Mouse (Mus musculus): Measurements from ENCODE around the gene Cwh43. TPM values are rescaled to one million over a fixed set of nuclear protein-coding genes. Genes with fewer than 3 reads are reported as not detected.

Cwh43 gene
- polyA plus RNA-seq, 1 experiment from 2014 or later, result 0.06 TPM

DNA sequence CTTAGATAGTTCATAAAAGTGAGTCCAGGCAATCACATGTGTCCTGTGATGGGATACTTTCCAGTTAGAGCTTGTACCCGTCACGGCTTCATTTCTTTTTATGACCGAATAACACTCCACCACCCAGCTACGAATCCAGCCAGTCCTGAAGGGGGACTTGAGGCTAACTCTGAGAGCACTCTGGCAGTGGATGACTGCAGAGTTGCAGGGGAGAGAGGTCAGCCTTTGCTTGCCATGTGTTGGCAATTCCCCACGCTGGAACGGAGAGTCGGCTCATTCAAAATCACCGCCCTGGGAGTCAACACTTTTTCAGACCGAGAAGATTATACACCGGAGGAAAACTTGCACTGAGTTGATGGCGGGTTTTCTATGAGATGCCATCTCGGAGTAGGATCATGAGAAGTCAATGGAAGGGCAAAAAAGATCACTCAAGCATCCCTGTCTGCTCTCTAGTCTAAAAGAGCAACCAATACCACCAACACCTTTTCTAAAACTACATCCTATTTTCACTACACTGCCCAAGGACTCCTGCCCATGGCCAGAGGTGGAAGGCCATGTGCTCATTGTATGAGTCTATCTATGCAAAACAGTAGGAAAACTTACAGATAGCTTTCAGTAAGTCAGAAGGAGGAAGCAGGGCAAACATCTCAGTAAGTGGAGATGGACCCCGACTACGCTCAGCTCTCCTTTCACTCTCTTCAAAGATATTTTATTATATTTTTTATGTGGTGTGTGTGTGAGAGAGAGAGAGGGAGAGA lies 2.4 kb upstream of the Cwh43 start:
- WGBS, result 92% methylated on average over 14 of the region's 14 CpGs
- no peak for ATAC-seq (replicated peaks)
- no peak overlapping the region for H3K9ac ChIP-seq (replicated peaks)
- H3K27me3 ChIP-seq, result peaks cover 21% of the 10 kb centered on the region
- no peaks in the 10 kb centered on the region for H3K9me3 ChIP-seq
- H3K4me2 ChIP-seq (replicated peaks), result no peak overlapping the region
- H3K4me1 ChIP-seq, result peaks cover 17% of the 10 kb centered on the region
- no peaks in the 10 kb centered on the region for H3K36me3 ChIP-seq
- no peak overlapping the region for H3K4me3 ChIP-seq
- no peak overlapping the region for H3K27ac ChIP-seq (replicated peaks)

GRCm38 (mm10) chr5:73404790-73405189 lies 1.1 kb upstream of the Cwh43 start:
- H3K4me1 ChIP-seq, result peaks cover 17% of the 10 kb centered on the region
- H3K9me3 ChIP-seq, result no peaks in the 10 kb centered on the region
- WGBS, result 86% methylated on average over 6 of the region's 6 CpGs
- H3K27ac ChIP-seq (replicated peaks), result no peak overlapping the region
- H3K9ac ChIP-seq (replicated peaks), result no peak overlapping the region
- H3K4me3 ChIP-seq, result no peak overlapping the region
- peaks cover 21% of the 10 kb centered on the region for H3K27me3 ChIP-seq
- H3K4me2 ChIP-seq (replicated peaks), result no peak overlapping the region
- H3K36me3 ChIP-seq, result no peaks in the 10 kb centered on the region
- no peak for ATAC-seq (replicated peaks)

- Histone ChIP-seq H3K4me1 (peaks cover 10% of the 10 kb centered on the region), H3K4me2 (replicated peaks) (no peak overlapping the region), H3K27me3 (peaks cover 21% of the 10 kb centered on the region), H3K4me3 (no peak overlapping the region), H3K9me3 (no peaks in the 10 kb centered on the region), H3K9ac (replicated peaks) (no peak overlapping the region), H3K36me3 (no peaks in the 10 kb centered on the region), H3K27ac (replicated peaks) (no peak overlapping the region)
- ATAC-seq (replicated peaks), result no peak
- 40% methylated on average over 6 of the region's 6 CpGs for WGBS
Measured at GRCm38 (mm10) chr5:73406861-73407260, 986 bp downstream of the Cwh43 start.

DNA sequence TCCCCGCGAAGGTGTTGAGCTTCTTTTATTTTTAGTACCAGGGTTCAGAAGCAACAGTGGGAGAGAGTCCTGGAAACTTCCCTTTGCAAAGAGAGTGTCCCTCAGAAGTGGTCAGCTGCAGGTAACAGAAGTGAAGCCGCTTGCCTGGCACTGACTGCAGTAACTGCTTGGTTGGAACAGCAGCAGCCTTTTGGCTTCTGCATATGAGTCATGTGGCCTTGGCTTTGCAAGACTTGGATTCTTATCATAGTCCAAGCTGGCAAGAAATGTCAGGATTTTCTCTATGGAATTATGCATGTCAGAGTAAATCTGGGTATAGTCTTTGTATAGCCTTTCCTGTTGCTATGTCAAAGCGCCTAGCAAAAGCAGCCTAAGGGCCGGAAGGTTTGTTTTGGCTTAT lies 4.1 kb downstream of the Cwh43 start:
- no peak for ATAC-seq (replicated peaks)

GRCm38 (mm10) chr5:73411771-73412170 lies 5.9 kb downstream of the Cwh43 start:
- Histone ChIP-seq H3K9ac (replicated peaks) (no peak overlapping the region), H3K27me3 (0 out of 2 replicates have a peak, but pooled peaks cover 4% of the 10 kb centered on the region), H3K4me2 (replicated peaks) (no peak overlapping the region), H3K4me3 (no peak overlapping the region), H3K27ac (replicated peaks) (no peak overlapping the region), H3K36me3 (no peaks in the 10 kb centered on the region), H3K4me1 (no peaks in the 10 kb centered on the region), H3K9me3 (no peaks in the 10 kb centered on the region)
- 94% methylated on average over 5 of the region's 5 CpGs for WGBS
- no peak for ATAC-seq (replicated peaks)

More for the DNA sequence above, 4.1 kb downstream of the Cwh43 start:
- 82% methylated on average over 5 of the region's 5 CpGs for WGBS
- Histone ChIP-seq H3K9me3 (no peaks in the 10 kb centered on the region), H3K9ac (replicated peaks) (no peak overlapping the region), H3K4me3 (no peak overlapping the region), H3K4me1 (peaks cover 10% of the 10 kb centered on the region), H3K36me3 (no peaks in the 10 kb centered on the region), H3K27ac (replicated peaks) (no peak overlapping the region), H3K27me3 (peaks cover 17% of the 10 kb centered on the region), H3K4me2 (replicated peaks) (no peak overlapping the region)

- no peak overlapping the region for H3K27ac ChIP-seq (replicated peaks)
- 88% methylated on average over 10 of the region's 10 CpGs for WGBS
- H3K9me3 ChIP-seq, result no peaks in the 10 kb centered on the region
- H3K9ac ChIP-seq (replicated peaks), result no peak overlapping the region
- no peaks in the 10 kb centered on the region for H3K27me3 ChIP-seq
- H3K4me1 ChIP-seq, result no peaks in the 10 kb centered on the region
- H3K36me3 ChIP-seq, result no peaks in the 10 kb centered on the region
- ATAC-seq (replicated peaks), result no peak
- no peak overlapping the region for H3K4me3 ChIP-seq
- H3K4me2 ChIP-seq (replicated peaks), result no peak overlapping the region
Measured at GRCm38 (mm10) chr5:73414172-73414571, 8.3 kb downstream of the Cwh43 start.

DNA sequence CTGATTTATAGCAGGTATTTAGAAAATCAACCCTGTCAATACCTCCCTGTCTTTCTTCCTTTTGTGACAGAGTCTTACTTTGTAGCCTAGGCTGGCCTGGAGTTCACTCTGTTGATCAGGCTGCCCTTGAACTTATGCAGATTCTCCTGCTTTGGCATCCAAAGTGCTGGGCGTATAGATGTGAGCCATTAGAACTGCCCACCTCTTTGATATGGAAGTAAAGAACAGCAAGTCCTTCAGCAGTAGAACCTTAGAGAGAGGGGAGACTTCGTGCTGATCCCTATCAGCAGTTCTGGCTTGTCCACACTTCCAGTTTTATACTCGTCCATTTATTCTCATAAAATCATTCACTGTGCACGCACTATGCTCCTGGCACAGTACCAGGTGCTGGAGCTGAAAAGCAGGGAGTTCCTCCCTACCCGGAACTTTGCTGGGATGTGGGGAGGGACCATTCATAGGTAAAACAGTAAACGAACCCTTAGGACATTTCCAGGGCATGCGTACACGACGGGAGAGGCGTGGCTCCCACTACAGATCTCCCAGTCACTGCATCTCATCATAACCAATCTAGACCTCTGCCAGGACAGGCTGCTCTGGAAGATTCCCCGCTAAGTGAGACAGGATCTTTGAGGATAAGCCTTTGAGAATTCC lies 13.3 kb downstream of the Cwh43 start:
- Histone ChIP-seq H3K4me2 (replicated peaks) (no peak overlapping the region), H3K36me3 (no peaks in the 10 kb centered on the region), H3K9me3 (no peaks in the 10 kb centered on the region), H3K4me1 (no peaks in the 10 kb centered on the region), H3K27ac (replicated peaks) (no peak overlapping the region), H3K9ac (replicated peaks) (no peak overlapping the region), H3K4me3 (no peak overlapping the region), H3K27me3 (no peaks in the 10 kb centered on the region)
- 62% methylated on average over 11 of the region's 11 CpGs for WGBS
- no peak for ATAC-seq (replicated peaks)

- Histone ChIP-seq H3K4me1 (no peaks in the 10 kb centered on the region), H3K36me3 (no peaks in the 10 kb centered on the region), H3K27me3 (no peaks in the 10 kb centered on the region), H3K9ac (replicated peaks) (no peak overlapping the region), H3K4me3 (no peak overlapping the region), H3K4me2 (replicated peaks) (no peak overlapping the region), H3K27ac (replicated peaks) (no peak overlapping the region), H3K9me3 (no peaks in the 10 kb centered on the region)
- 46% methylated on average over 6 of the region's 6 CpGs for WGBS
- no peak for ATAC-seq (replicated peaks)
Measured at GRCm38 (mm10) chr5:73426824-73427223, 20.9 kb downstream of the Cwh43 start.

GRCm38 (mm10) chr5:73431581-73431980 lies 25.7 kb downstream of the Cwh43 start:
- ATAC-seq (replicated peaks), result peak; percentile 94
- 19% methylated on average over 14 of the region's 14 CpGs for WGBS
- Histone ChIP-seq H3K9ac (replicated peaks) (no peak overlapping the region), H3K27me3 (no peaks in the 10 kb centered on the region), H3K4me1 (no peaks in the 10 kb centered on the region), H3K4me3 (no peak overlapping the region), H3K36me3 (no peaks in the 10 kb centered on the region), H3K4me2 (replicated peaks) (peak overlapping the region; percentile 15; the same call in 1 of the 2 replicates), H3K27ac (replicated peaks) (no peak overlapping the region), H3K9me3 (no peaks in the 10 kb centered on the region)

- 90% methylated on average over 6 of the region's 6 CpGs for WGBS
- H3K9me3 ChIP-seq, result no peaks in the 10 kb centered on the region
Measured at GRCm38 (mm10) chr5:73432805-73433204, 26.9 kb downstream of the Cwh43 start.

DNA sequence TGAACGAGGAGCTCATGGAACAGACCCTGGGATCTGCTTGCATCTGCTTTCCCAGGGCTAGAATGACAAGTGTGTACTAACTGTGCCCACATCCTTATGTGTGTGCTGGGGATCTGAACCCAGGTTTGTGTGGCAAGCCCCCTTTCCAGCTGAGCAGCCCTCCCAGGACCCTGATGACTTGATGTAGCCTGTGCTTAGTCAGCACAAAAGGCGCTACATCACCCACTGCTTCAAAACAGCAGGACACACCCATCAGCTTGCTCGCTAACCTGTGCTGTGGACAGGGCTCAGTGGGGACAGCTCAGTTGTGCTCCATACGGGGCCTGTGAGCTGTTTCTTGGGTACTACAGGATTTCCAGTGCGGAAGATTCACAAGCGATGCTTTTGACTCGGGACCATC lies 28.9 kb downstream of the Cwh43 start:
- H3K4me1 ChIP-seq, result no peaks in the 10 kb centered on the region
- H3K9me3 ChIP-seq, result no peaks in the 10 kb centered on the region
- no peak overlapping the region for H3K4me2 ChIP-seq (replicated peaks)
- no peaks in the 10 kb centered on the region for H3K27me3 ChIP-seq
- no peak overlapping the region for H3K4me3 ChIP-seq
- ATAC-seq (replicated peaks), result no peak
- H3K36me3 ChIP-seq, result no peaks in the 10 kb centered on the region
- WGBS, result 78% methylated on average over 7 of the region's 7 CpGs
- H3K9ac ChIP-seq (replicated peaks), result no peak overlapping the region
- H3K27ac ChIP-seq (replicated peaks), result no peak overlapping the region

More at GRCm38 (mm10) chr5:73432805-73433204, 26.9 kb downstream of the Cwh43 start:
- Histone ChIP-seq H3K36me3 (no peaks in the 10 kb centered on the region), H3K4me3 (no peak overlapping the region), H3K4me2 (replicated peaks) (no peak overlapping the region), H3K4me1 (no peaks in the 10 kb centered on the region), H3K9ac (replicated peaks) (no peak overlapping the region), H3K27ac (replicated peaks) (no peak overlapping the region), H3K27me3 (no peaks in the 10 kb centered on the region)
- ATAC-seq (replicated peaks), result no peak

GRCm38 (mm10) chr5:73442176-73442575 lies 36.3 kb downstream of the Cwh43 start:
- Histone ChIP-seq H3K4me2 (replicated peaks) (no peak overlapping the region), H3K36me3 (no peaks in the 10 kb centered on the region), H3K27me3 (no peaks in the 10 kb centered on the region), H3K9ac (replicated peaks) (no peak overlapping the region), H3K4me3 (no peak overlapping the region), H3K27ac (replicated peaks) (no peak overlapping the region), H3K9me3 (no peaks in the 10 kb centered on the region), H3K4me1 (no peaks in the 10 kb centered on the region)
- WGBS, result 78% methylated on average over 9 of the region's 9 CpGs
- ATAC-seq (replicated peaks), result no peak

All from forebrain, embryonic 15.5 days (tissue).